Comparison of ENCODE assay signal across 25 mouse cellular contexts in the genomic region with DNA sequence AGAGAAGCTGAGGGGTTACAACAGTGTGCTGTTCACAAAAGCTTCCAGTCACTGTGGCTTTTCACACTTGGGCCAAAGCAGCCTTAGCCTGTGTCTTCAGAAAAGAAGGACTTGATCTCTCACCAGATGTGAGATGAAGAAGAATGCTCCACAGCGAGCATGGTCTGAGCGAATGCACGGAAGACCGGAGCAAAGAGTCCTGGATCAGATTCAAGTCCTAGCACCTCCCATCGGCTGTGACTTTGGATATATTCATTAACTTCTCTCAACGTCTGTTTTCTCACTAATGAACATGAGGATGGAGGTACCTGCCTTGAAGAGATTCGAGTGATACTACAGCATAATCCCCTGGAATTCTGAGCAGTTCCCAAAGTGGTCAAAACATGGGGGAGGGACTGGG. TPM values are rescaled to one million over a fixed set of nuclear protein-coding genes. Genes with fewer than 3 reads are reported as not detected.
DNase-seq lines count a peak whose midpoint lies in the region; ATAC-seq and TF ChIP-seq lines count a peak whose summit lies in the region.
"Had no signal": no experiment of that assay in that cellular context is flagged by ENCODE, and none has a peak within 500 bp of the region (broad histone marks: within the 10 kb centered on the region; RNA-seq: fewer than 3 reads in every experiment).

No protein-coding gene starts in this region.

- H3K36me3 ChIP-seq in heart, postnatal 0 days (replicated peaks; ENCODE audit: control insufficient read depth, insufficient read depth, low read length) = no peaks in the 10 kb centered on the region
- H3K36me3 ChIP-seq in kidney, embryonic 16.5 days (ENCODE audit: insufficient read depth, low read length) = no peaks in the 10 kb centered on the region
- H3K36me3 ChIP-seq: forebrain, embryonic 10.5 days; G1E; heart, embryonic 13.5 days; hindbrain, embryonic 10.5 days; hindbrain, embryonic 13.5 days had no signal

- no peak overlapping the region for H3K4me2 ChIP-seq in heart, postnatal 0 days (ENCODE audit: low read depth, low read length)
- no peak overlapping the region for H3K4me2 ChIP-seq in kidney, embryonic 16.5 days (replicated peaks; ENCODE audit: low read depth, low read length)
- H3K4me2 ChIP-seq: heart, embryonic 13.5 days; hindbrain, embryonic 13.5 days had no signal

- peak; percentile 4 for DNase-seq in heart, postnatal 0 days (ENCODE audit: low spot score)
- no peak for DNase-seq in heart, postnatal 36 days
- peak; percentile 23 for DNase-seq in kidney, adult 11 months
- no peak for DNase-seq in kidney, postnatal 10 days
- DNase-seq in kidney, adult 8-10 months = peak; percentile 45 to 49
- DNase-seq in kidney, postnatal 36 days = peak; percentile 53 to 56
- no peak for DNase-seq in layer of hippocampus, postnatal 25 days (ENCODE audit: extremely low spot score in 1 of 2, low spot score in 1 of 2)
- DNase-seq: adrenal gland, postnatal 10 days; adrenal gland, postnatal 36 days; B cell, adult 2 months; cerebellum, adult 18-20 months; cerebellum, adult 9-10 months; cerebellum, postnatal 14 days; forebrain, postnatal 0 days; gastrocnemius, adult 2 months; gastrocnemius, postnatal 14 days had no signal

- 49% methylated on average over 7 of the region's 7 CpGs for WGBS in heart, postnatal 0 days
- 44% methylated on average over 7 of the region's 7 CpGs for WGBS in kidney, embryonic 16.5 days

- H3K9me3 ChIP-seq in heart, postnatal 0 days (replicated peaks; ENCODE audit: control insufficient read depth, low read length) = 0 out of 2 replicates have a peak, but pooled peaks cover 6% of the 10 kb centered on the region
- 0 out of 2 replicates have a peak, but pooled peaks cover 4% of the 10 kb centered on the region for H3K9me3 ChIP-seq in kidney, embryonic 16.5 days (ENCODE audit: low read length)
- H3K9me3 ChIP-seq: G1E; hindbrain, embryonic 13.5 days had no signal

- no peak for ATAC-seq in heart, postnatal 0 days (ENCODE audit: insufficient read depth, low read depth)
- no peak for ATAC-seq in kidney, embryonic 16.5 days (ENCODE audit: low FRiP score, low TSS enrichment)
- ATAC-seq: forebrain, embryonic 14.5 days; forebrain, postnatal 0 days; inflammation-experienced regulatory T-cells, adult 6 months; Patski had no signal

- 0 out of 2 replicates have a peak, but pooled peaks cover 12% of the 10 kb centered on the region for H3K4me1 ChIP-seq in heart, postnatal 0 days (ENCODE audit: control insufficient read depth, insufficient read depth)
- no peaks in the 10 kb centered on the region for H3K4me1 ChIP-seq in kidney, embryonic 16.5 days (ENCODE audit: insufficient read depth, low read length)
- H3K4me1 ChIP-seq: forebrain, embryonic 10.5 days; hindbrain, embryonic 10.5 days; hindbrain, embryonic 13.5 days had no signal

- H3K27me3 ChIP-seq in heart, postnatal 0 days (ENCODE audit: control insufficient read depth, insufficient read depth, low read length) = 0 out of 2 replicates have a peak, but pooled peaks cover 3% of the 10 kb centered on the region
- H3K27me3 ChIP-seq in kidney, embryonic 16.5 days (ENCODE audit: insufficient read depth, low read length) = no peaks in the 10 kb centered on the region

- no peak overlapping the region for H3K9ac ChIP-seq in heart, postnatal 0 days (replicated peaks; ENCODE audit: low read depth, low read length)
- H3K9ac ChIP-seq in kidney, embryonic 16.5 days (replicated peaks; ENCODE audit: low read length) = no peak overlapping the region
- H3K9ac ChIP-seq: forebrain, postnatal 0 days; hindbrain, embryonic 13.5 days had no signal

- intact Hi-C loops in heart, postnatal 36 days (cut with DNase I) = no loop called here

- no peak for TF ChIP-seq CTCF in heart, postnatal 0 days (IDR thresholded peaks at IDR 0.05; ENCODE audit: low read depth)

- no peak overlapping the region for H3K27ac ChIP-seq in heart, postnatal 0 days (ENCODE audit: low read depth)
- no peak overlapping the region for H3K27ac ChIP-seq in kidney, embryonic 16.5 days (ENCODE audit: low read length)
- H3K27ac ChIP-seq: forebrain, embryonic 10.5 days; hindbrain, embryonic 10.5 days; hindbrain, embryonic 13.5 days had no signal

- H3K4me3 ChIP-seq in heart, postnatal 0 days (ENCODE audit: low read depth, low read length) = no peak overlapping the region
- H3K4me3 ChIP-seq in kidney, embryonic 16.5 days (ENCODE audit: low read length) = no peak overlapping the region
- H3K4me3 ChIP-seq: forebrain, embryonic 10.5 days; gastrocnemius, adult 2 months; heart, embryonic 13.5 days; hindbrain, embryonic 10.5 days; hindbrain, embryonic 13.5 days had no signal

- no peak for TF ChIP-seq EP300 in heart, postnatal 0 days (IDR thresholded peaks at IDR 0.05; ENCODE audit: low read depth)

RNA-seq across cellular contexts. Expression of a gene that starts 6.8 kb away (rescaled TPM):
- total RNA-seq in heart, postnatal 0 days (2014; rRNA removed; ENCODE audit: low replicate concordance) = 5.4 and 5.5 TPM in 2 replicates
- polyA plus RNA-seq in heart, postnatal 0 days (2015; fragmentation: Nextera tagmentation; extraction: Ambion mirVana) = 1.5 TPM in 2 replicates
- 10 to 100 TPM; 75.0 to 77.2 TPM for total RNA-seq in heart, postnatal 36 days (2021)
- polyA plus RNA-seq in kidney, embryonic 16.5 days (2015; fragmentation: Nextera tagmentation; extraction: Ambion mirVana) = 1.0 and 1.2 TPM in 2 replicates
- 10 to 100 TPM; 88.2 to 98.9 TPM for total RNA-seq in layer of hippocampus, postnatal 25 days (2021)
- polyA plus RNA-seq: G1E; inflammation-experienced regulatory T-cells, adult 6 months had no signal

RNA-seq across cellular contexts. Expression of a gene that starts 32.7 kb away (rescaled TPM):
- total RNA-seq in heart, postnatal 0 days (2014; rRNA removed; ENCODE audit: low replicate concordance) = 75.3 and 102 TPM in 2 replicates
- polyA plus RNA-seq in heart, postnatal 0 days (2015; fragmentation: Nextera tagmentation; extraction: Ambion mirVana) = 94.6 and 97.2 TPM in 2 replicates
- 100 to 1,000 TPM; 110 to 136 TPM for total RNA-seq in heart, postnatal 36 days (2021)
- 76.1 and 77.1 TPM in 2 replicates for polyA plus RNA-seq in kidney, embryonic 16.5 days (2015; fragmentation: Nextera tagmentation; extraction: Ambion mirVana)
- total RNA-seq in layer of hippocampus, postnatal 25 days (2021) = 10 to 100 TPM; 23.6 to 25.1 TPM

Comparison
In these comparisons a context has a peak if more than half of its experiments do, and no peak if none do; other contexts are left out.
1. DNase-seq: peak in heart, postnatal 0 days (single experiment), kidney, adult 11 months (single experiment), kidney, adult 8-10 months (2 of 2) and kidney, postnatal 36 days (2 of 2); none in heart, postnatal 36 days (0 of 2), kidney, postnatal 10 days (single experiment) and layer of hippocampus, postnatal 25 days (0 of 2).
2. RNA of a gene that starts 6.8 kb away (total RNA-seq): 88.2 to 98.9 TPM in layer of hippocampus, postnatal 25 days and 75.0 to 77.2 TPM in heart, postnatal 36 days; 5.4 to 5.5 TPM in heart, postnatal 0 days; every median in the first group is over 10 times any median in the second.